Mouse (Mus musculus): Measurements from ENCODE around the gene Bend3. TPM values are rescaled to one million over a fixed set of nuclear protein-coding genes. Genes with fewer than 3 reads are reported as not detected.

The Bend3 gene
- total RNA-seq, 1 experiment: 23.2 TPM

DNA sequence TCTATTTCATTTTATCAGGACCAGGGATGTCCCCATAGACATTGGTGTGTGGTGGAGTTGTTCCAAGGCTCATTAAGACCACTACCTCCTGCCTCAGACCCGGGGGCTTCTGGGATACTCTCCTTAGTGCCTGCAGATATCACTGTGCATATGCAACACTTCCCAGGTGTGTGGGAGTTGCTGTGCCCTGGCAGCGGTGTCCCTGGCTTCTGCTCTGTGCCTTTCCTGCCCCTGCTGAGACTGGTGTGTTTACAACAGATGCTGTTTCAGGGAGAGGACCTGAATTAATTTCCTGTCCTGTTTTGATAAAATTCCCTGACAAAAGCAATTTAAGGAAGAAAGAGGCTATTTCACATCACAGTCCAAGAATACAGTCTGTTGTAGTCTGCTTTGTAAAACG lies 72.3 kb downstream of the Bend3 start:
- H3K9ac ChIP-seq (ENCODE audit: insufficient read depth, low read depth, low read length, poor library complexity, severe bottlenecking): peak overlapping the region; percentile 4; the same call in 1 of the 2 replicates
- peak overlapping the region; percentile 29 for H3K27ac ChIP-seq (ENCODE audit: insufficient read depth, low read depth, low read length, poor library complexity, severe bottlenecking)
- no peak for DNase-seq (ENCODE audit: low read depth, low spot score)
- H3K36me3 ChIP-seq (ENCODE audit: control insufficient read depth, insufficient read depth, low read length, poor library complexity, severe bottlenecking): no peaks in the 10 kb centered on the region
- H3K4me3 ChIP-seq (ENCODE audit: insufficient read depth in 1 of 2, low read depth in 1 of 2, low read length in 2 of 2, poor library complexity in 1 of 2, severe bottlenecking in 1 of 2): peak overlapping the region in 1 of 2 experiments; percentile 14; a peak in 1 of 4 replicates
- peaks cover 8% of the 10 kb centered on the region in 2 experiments for H3K4me1 ChIP-seq (ENCODE audit: control insufficient read depth in 2 of 2, insufficient read depth in 2 of 2, low read length in 2 of 2, poor library complexity in 1 of 2)
- TF ChIP-seq ZNF384 (IDR thresholded peaks at IDR 0.05; ENCODE audit: low read depth, low read length) (no peak), CHD2 (IDR thresholded peaks at IDR 0.05; ENCODE audit: low read depth, low read length) (no peak), HCFC1 (IDR thresholded peaks at IDR 0.05; ENCODE audit: borderline replicate concordance, insufficient read depth, low read length) (no peak), ZC3H11A (IDR thresholded peaks at IDR 0.05; ENCODE audit: borderline replicate concordance, low read depth, low read length) (no peak), MAFK (IDR thresholded peaks at IDR 0.05; ENCODE audit: insufficient read depth, low read depth, low read length) (no peak)
- no peaks in the 10 kb centered on the region for H3K9me3 ChIP-seq (ENCODE audit: control insufficient read depth, insufficient read depth, low read depth, low read length)
- in situ Hi-C loops (cut with MboI; ENCODE audit: low sequenced_read_pairs in 2 of 2, unreplicated experiment in 2 of 2): no loop called here

DNA sequence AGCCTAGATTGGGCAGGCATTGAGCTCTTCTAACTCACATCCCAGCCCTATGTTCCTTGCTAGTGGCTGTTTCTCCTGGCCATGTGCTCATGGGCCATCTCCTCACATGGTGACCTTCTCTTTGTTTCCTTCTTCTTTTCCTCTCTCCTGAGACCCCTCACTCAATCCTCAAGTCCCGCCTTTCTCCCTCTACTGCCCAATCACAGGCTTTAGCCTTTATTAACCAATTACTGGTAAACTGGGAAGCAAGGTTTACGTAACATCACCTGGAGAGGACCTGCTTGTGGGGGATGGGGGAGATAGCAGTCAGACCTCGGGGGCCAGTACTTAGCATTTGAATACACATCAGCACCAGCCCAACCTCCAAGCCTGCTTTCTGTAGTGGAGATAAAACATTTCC lies 72.8 kb downstream of the Bend3 start:
- Histone ChIP-seq H3K27ac (ENCODE audit: insufficient read depth, low read depth, low read length, poor library complexity, severe bottlenecking) (peak overlapping the region; percentile 29; the same call in 1 of the 2 replicates), H3K9ac (ENCODE audit: insufficient read depth, low read depth, low read length, poor library complexity, severe bottlenecking) (no peak overlapping the region; the same call in 1 of the 2 replicates), H3K4me1 (ENCODE audit: control insufficient read depth in 2 of 2, insufficient read depth in 2 of 2, low read length in 2 of 2, poor library complexity in 1 of 2) (peaks cover 8% of the 10 kb centered on the region in 2 experiments), H3K36me3 (ENCODE audit: control insufficient read depth, insufficient read depth, low read length, poor library complexity, severe bottlenecking) (no peaks in the 10 kb centered on the region), H3K9me3 (ENCODE audit: control insufficient read depth, insufficient read depth, low read depth, low read length) (no peaks in the 10 kb centered on the region), H3K4me3 (ENCODE audit: insufficient read depth in 1 of 2, low read depth in 1 of 2, low read length in 2 of 2, poor library complexity in 1 of 2, severe bottlenecking in 1 of 2) (peak overlapping the region in 1 of 2 experiments; percentile 14; a peak in 1 of 4 replicates)
- DNase-seq (ENCODE audit: low read depth, low spot score): peak; percentile 73
- in situ Hi-C loops (cut with MboI; ENCODE audit: low sequenced_read_pairs in 2 of 2, unreplicated experiment in 2 of 2): no loop called here
- TF ChIP-seq MAFK (IDR thresholded peaks at IDR 0.05; ENCODE audit: insufficient read depth, low read depth, low read length) (no peak), CHD2 (IDR thresholded peaks at IDR 0.05; ENCODE audit: low read depth, low read length) (peak; percentile 65; the same call in 1 of the 2 replicates)

- in situ Hi-C loops (cut with MboI; ENCODE audit: low sequenced_read_pairs in 2 of 2, unreplicated experiment in 2 of 2): no loop called here
- no peak overlapping the region for H3K27ac ChIP-seq (ENCODE audit: insufficient read depth, low read depth, low read length, poor library complexity, severe bottlenecking)
- DNase-seq (ENCODE audit: low read depth, low spot score): no peak
- no peaks in the 10 kb centered on the region for H3K36me3 ChIP-seq (ENCODE audit: control insufficient read depth, insufficient read depth, low read length, poor library complexity, severe bottlenecking)
- H3K9me3 ChIP-seq (ENCODE audit: control insufficient read depth, insufficient read depth, low read depth, low read length): no peaks in the 10 kb centered on the region
- no peak overlapping the region for H3K4me3 ChIP-seq (ENCODE audit: insufficient read depth in 1 of 2, low read depth in 1 of 2, low read length in 2 of 2, poor library complexity in 1 of 2, severe bottlenecking in 1 of 2)
- H3K4me1 ChIP-seq (ENCODE audit: control insufficient read depth in 2 of 2, insufficient read depth in 2 of 2, low read length in 2 of 2, poor library complexity in 1 of 2): peaks cover 0 to 2% of the 10 kb centered on the region in 2 experiments; a peak in 1 of 4 replicates
- TF ChIP-seq CHD2 (IDR thresholded peaks at IDR 0.05; ENCODE audit: low read depth, low read length) (no peak), ZNF384 (IDR thresholded peaks at IDR 0.05; ENCODE audit: low read depth, low read length) (no peak), ZC3H11A (IDR thresholded peaks at IDR 0.05; ENCODE audit: borderline replicate concordance, low read depth, low read length) (no peak), MAFK (IDR thresholded peaks at IDR 0.05; ENCODE audit: insufficient read depth, low read depth, low read length) (no peak), HCFC1 (IDR thresholded peaks at IDR 0.05; ENCODE audit: borderline replicate concordance, insufficient read depth, low read length) (no peak)
- no peak overlapping the region for H3K9ac ChIP-seq (ENCODE audit: insufficient read depth, low read depth, low read length, poor library complexity, severe bottlenecking)
Measured at GRCm38 (mm10) chr10:43557630-43558165, 79.1 kb downstream of the Bend3 start.

DNA sequence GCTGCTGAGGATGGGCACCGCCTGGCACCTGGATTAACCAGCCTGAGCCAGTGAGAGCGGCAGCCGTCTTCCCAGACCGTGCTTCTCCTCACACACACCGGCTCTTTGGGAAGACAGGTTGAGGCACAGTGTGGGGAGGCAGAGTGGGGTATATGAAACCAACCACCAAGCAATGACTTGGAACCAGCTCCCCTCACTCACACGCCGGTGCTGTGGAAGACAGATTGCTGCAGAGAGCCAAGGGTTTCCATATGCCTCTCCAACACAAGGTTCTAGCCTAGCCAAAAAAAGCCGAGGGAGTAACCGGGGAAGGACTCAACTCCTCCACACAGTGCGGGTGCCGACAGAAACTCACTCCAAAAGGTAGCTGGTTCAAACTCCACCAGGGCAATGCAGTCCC lies 80.7 kb downstream of the Bend3 start:
- peak overlapping the region in 1 of 2 experiments; percentile 30; a peak in 1 of 4 replicates for H3K4me3 ChIP-seq (ENCODE audit: insufficient read depth in 1 of 2, low read depth in 1 of 2, low read length in 2 of 2, poor library complexity in 1 of 2, severe bottlenecking in 1 of 2)
- no peaks in the 10 kb centered on the region for H3K9me3 ChIP-seq (ENCODE audit: control insufficient read depth, insufficient read depth, low read depth, low read length)
- peak overlapping the region; percentile 19; the same call in 1 of the 2 replicates for H3K9ac ChIP-seq (ENCODE audit: insufficient read depth, low read depth, low read length, poor library complexity, severe bottlenecking)
- DNase-seq (ENCODE audit: low read depth, low spot score): no peak
- H3K4me1 ChIP-seq (ENCODE audit: control insufficient read depth in 2 of 2, insufficient read depth in 2 of 2, low read length in 2 of 2, poor library complexity in 1 of 2): peaks cover 0 to 2% of the 10 kb centered on the region in 2 experiments; a peak in 1 of 4 replicates
- H3K36me3 ChIP-seq (ENCODE audit: control insufficient read depth, insufficient read depth, low read length, poor library complexity, severe bottlenecking): no peaks in the 10 kb centered on the region
- no peak for TF ChIP-seq MAFK (IDR thresholded peaks at IDR 0.05; ENCODE audit: insufficient read depth, low read depth, low read length)
- no peak for TF ChIP-seq ZNF384 (IDR thresholded peaks at IDR 0.05; ENCODE audit: low read depth, low read length)
- no peak for TF ChIP-seq ZC3H11A (IDR thresholded peaks at IDR 0.05; ENCODE audit: borderline replicate concordance, low read depth, low read length)
- in situ Hi-C loops (cut with MboI; ENCODE audit: low sequenced_read_pairs in 2 of 2, unreplicated experiment in 2 of 2): no loop called here
- no peak overlapping the region for H3K27ac ChIP-seq (ENCODE audit: insufficient read depth, low read depth, low read length, poor library complexity, severe bottlenecking)

- DNase-seq (ENCODE audit: low read depth, low spot score): peak; percentile 54
- Histone ChIP-seq H3K4me1 (ENCODE audit: control insufficient read depth in 2 of 2, insufficient read depth in 2 of 2, low read length in 2 of 2, poor library complexity in 1 of 2) (peaks cover 0 to 2% of the 10 kb centered on the region in 2 experiments; a peak in 1 of 4 replicates), H3K4me3 (ENCODE audit: insufficient read depth in 1 of 2, low read depth in 1 of 2, low read length in 2 of 2, poor library complexity in 1 of 2, severe bottlenecking in 1 of 2) (no peak overlapping the region), H3K9me3 (ENCODE audit: control insufficient read depth, insufficient read depth, low read depth, low read length) (no peaks in the 10 kb centered on the region), H3K9ac (ENCODE audit: insufficient read depth, low read depth, low read length, poor library complexity, severe bottlenecking) (no peak overlapping the region), H3K27ac (ENCODE audit: insufficient read depth, low read depth, low read length, poor library complexity, severe bottlenecking) (no peak overlapping the region), H3K36me3 (ENCODE audit: control insufficient read depth, insufficient read depth, low read length, poor library complexity, severe bottlenecking) (no peaks in the 10 kb centered on the region)
- TF ChIP-seq HCFC1 (IDR thresholded peaks at IDR 0.05; ENCODE audit: borderline replicate concordance, insufficient read depth, low read length) (no peak), ZC3H11A (IDR thresholded peaks at IDR 0.05; ENCODE audit: borderline replicate concordance, low read depth, low read length) (peak; percentile 47; the same call in 1 of the 2 replicates)
- in situ Hi-C loops (cut with MboI; ENCODE audit: low sequenced_read_pairs in 2 of 2, unreplicated experiment in 2 of 2): no loop called here
Measured at GRCm38 (mm10) chr10:43560765-43561164, 82.1 kb downstream of the Bend3 start.
